Mouse (Mus musculus) adrenal gland, postnatal 14 days (tissue): ENCODE data around the gene Gm15091. TPM values are rescaled to one million over a fixed set of nuclear protein-coding genes. Genes with fewer than 3 reads are reported as not detected.
"Not testable (repeated sequence)": the region's sequence is repeated elsewhere in the genome, so short reads cannot be mapped to it uniquely, and the experiment has no call there.

Experiments
- DNase-seq: peaks from one replicate; pipeline ENCODE4 v3.0.0; 2021; ENCODE audit warnings: mixed read lengths
- long read RNA-seq, 2 experiments: library from polyadenylated mRNA; stranded (forward); transcript quantifications; one replicate each; pipeline ENCODE4 v2.0.0; 2021
- total RNA-seq: library from RNA; stranded (reverse); gene quantifications from 2 replicates; pipeline ENCODE4 v1.2.3, GENCODE M21; 2021

The Gm15091 gene
- not detected in 2 replicates for total RNA-seq
- long read RNA-seq, experiment 1 = 0 reads
- long read RNA-seq, experiment 2 = 0 reads

- not testable (repeated sequence) for DNase-seq
Measured at GRCm38 (mm10) chrX:149941355-149941754, at the start of gene Gm15091. Gm15091 (plus strand) TSS chrX:149941655.

Other genes with a start within 250 kb of the Gm15091 start
- not detected in 2 replicates for gene Gm15097, start 157.2 kb upstream of the Gm15091 start, total RNA-seq